Mouse (Mus musculus): ENCODE results near the gene Gckr. TPM values are rescaled to one million over a fixed set of nuclear protein-coding genes. Genes with fewer than 3 reads are reported as not detected.

Gckr gene
- total and polyA plus RNA-seq, 3 experiments: not detected

DNA sequence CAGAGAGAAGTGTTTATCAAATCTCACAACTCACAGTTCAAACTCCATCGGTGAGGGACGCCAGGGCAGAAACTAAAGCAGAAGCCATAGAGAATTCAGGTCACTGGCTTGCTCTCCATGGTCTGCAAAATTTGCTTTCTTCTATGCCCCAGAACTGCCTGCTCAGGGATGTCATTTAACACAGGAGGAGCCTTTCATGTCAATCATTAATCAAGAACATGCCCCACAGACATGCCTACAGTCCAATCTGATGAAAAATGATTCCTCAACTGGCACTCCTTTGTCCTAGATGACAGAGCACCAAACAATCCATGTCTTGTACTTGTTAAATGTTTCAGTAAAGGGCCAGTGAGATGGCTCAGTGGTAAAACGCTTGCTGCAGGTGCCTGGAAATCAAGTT is 25.5 kb downstream of the Gckr start:
- peaks cover 8% of the 10 kb centered on the region for H3K9me3 ChIP-seq (replicated peaks; ENCODE audit: low read length)

DNA sequence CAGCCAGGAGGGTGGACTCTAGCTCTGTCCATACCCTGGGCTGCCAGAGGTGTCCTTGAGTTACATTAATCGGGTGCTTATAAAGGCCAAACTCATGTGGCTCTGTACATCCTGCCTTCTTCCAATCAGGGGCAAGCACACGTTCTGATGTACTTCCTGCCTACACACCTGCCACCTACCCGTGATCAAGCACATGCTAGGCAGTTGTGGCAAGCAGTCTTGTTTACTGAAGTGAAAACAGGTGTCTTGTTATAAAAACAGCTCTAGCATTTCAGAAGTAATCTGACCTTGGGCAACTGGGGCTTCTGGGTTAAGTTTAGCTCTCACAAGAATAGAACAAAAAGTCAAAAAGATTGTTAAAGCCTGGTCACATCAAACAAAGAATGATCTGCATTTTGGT is 26.8 kb downstream of the Gckr start:
- dilution Hi-C loops (cut with MboI; ENCODE audit: extremely low pct_ligation_motif_present, extremely low pct_unique_long_range_greater_than_20kb, low sequenced_read_pairs) (no loop called here), in situ Hi-C loops (cut with MboI; ENCODE audit: low pct_ligation_motif_present, low pct_unique_long_range_greater_than_20kb, low sequenced_read_pairs) (no loop called here)
- no peaks in the 10 kb centered on the region for H3K4me1 ChIP-seq (ENCODE audit: control insufficient read depth in 1 of 2, insufficient read depth in 2 of 2)
- H3K79me2 ChIP-seq (replicated peaks; ENCODE audit: control insufficient read depth, extremely low read depth, insufficient read depth, poor library complexity, severe bottlenecking): no peaks in the 10 kb centered on the region
- no peak overlapping the region for H3K4me2 ChIP-seq (ENCODE audit: insufficient read depth, low read depth, poor library complexity, severe bottlenecking)
- TF ChIP-seq ZKSCAN1 (IDR thresholded peaks at IDR 0.05; ENCODE audit: borderline replicate concordance, low read depth, low read length) (no peak), RCOR1 (conservative IDR thresholded peaks at IDR 0.05; ENCODE audit: low read depth, low read length) (no peak), BHLHE40 (IDR thresholded peaks at IDR 0.05; ENCODE audit: low read depth, low read length) (no peak), MXI1 (IDR thresholded peaks at IDR 0.05; ENCODE audit: low read depth, low read length) (no peak), MEF2A (IDR thresholded peaks at IDR 0.05; ENCODE audit: borderline replicate concordance, low read depth, low read length) (no peak), USF2 (conservative IDR thresholded peaks at IDR 0.05; ENCODE audit: low read depth, low read length) (no peak), POLR2AphosphoS2 (IDR thresholded peaks at IDR 0.05; ENCODE audit: low read depth, low read length) (no peak), RAD21 (IDR thresholded peaks at IDR 0.05; ENCODE audit: low read depth, low read length) (no peak), MAZ (IDR thresholded peaks at IDR 0.05; ENCODE audit: low read depth, low read length) (no peak), SMC3 (IDR thresholded peaks at IDR 0.05; ENCODE audit: low read depth, low read length) (no peak), SIN3A (IDR thresholded peaks at IDR 0.05; ENCODE audit: low read length) (no peak), IRF4 (IDR thresholded peaks at IDR 0.05; ENCODE audit: low read depth, low read length) (no peak), UBTF (IDR thresholded peaks at IDR 0.05; ENCODE audit: low read depth, low read length) (no peak), POLR2A (IDR thresholded peaks at IDR 0.05; ENCODE audit: low read depth, low read length) (no peak), MAX (IDR thresholded peaks at IDR 0.05; ENCODE audit: low read length) (no peak), HCFC1 (IDR thresholded peaks at IDR 0.05; ENCODE audit: low read depth, low read length) (no peak), ELF1 (IDR thresholded peaks at IDR 0.05; ENCODE audit: low read depth, low read length) (no peak), MYC (IDR thresholded peaks at IDR 0.05; ENCODE audit: low read depth, low read length) (no peak)
- no peak overlapping the region for H3K4me3 ChIP-seq (replicated peaks in 1 of 3; ENCODE audit: low read depth in 2 of 3, low read length in 2 of 3, poor library complexity in 1 of 3)
- H3K27me3 ChIP-seq (replicated peaks): peaks cover 32% of the 10 kb centered on the region
- no peak overlapping the region for H3K27ac ChIP-seq (ENCODE audit: insufficient read depth, low read depth)
- H3K9me3 ChIP-seq (replicated peaks; ENCODE audit: low read length): peaks cover 8% of the 10 kb centered on the region
- no peak for DNase-seq (ENCODE audit: extremely low read depth)
- no peak overlapping the region for H3K9ac ChIP-seq (ENCODE audit: insufficient read depth, low read depth)
- H3K36me3 ChIP-seq (replicated peaks in 1 of 2; ENCODE audit: control insufficient read depth in 1 of 2, insufficient read depth in 1 of 2, low read length in 1 of 2): no peaks in the 10 kb centered on the region

More for the DNA sequence above, 25.5 kb downstream of the Gckr start:
- DNase-seq (ENCODE audit: extremely low read depth): no peak
- H3K36me3 ChIP-seq (replicated peaks in 1 of 2; ENCODE audit: control insufficient read depth in 1 of 2, insufficient read depth in 1 of 2, low read length in 1 of 2): no peaks in the 10 kb centered on the region
- no peak overlapping the region for H3K4me3 ChIP-seq (replicated peaks in 1 of 3; ENCODE audit: low read depth in 2 of 3, low read length in 2 of 3, poor library complexity in 1 of 3)
- H3K9ac ChIP-seq (ENCODE audit: insufficient read depth, low read depth): no peak overlapping the region
- in situ Hi-C loops (cut with MboI; ENCODE audit: low pct_ligation_motif_present, low pct_unique_long_range_greater_than_20kb, low sequenced_read_pairs) (no loop called here), dilution Hi-C loops (cut with MboI; ENCODE audit: extremely low pct_ligation_motif_present, extremely low pct_unique_long_range_greater_than_20kb, low sequenced_read_pairs) (no loop called here)
- H3K27me3 ChIP-seq (replicated peaks): peaks cover 28% of the 10 kb centered on the region
- no peak overlapping the region for H3K27ac ChIP-seq (ENCODE audit: insufficient read depth, low read depth)
- no peaks in the 10 kb centered on the region for H3K79me2 ChIP-seq (replicated peaks; ENCODE audit: control insufficient read depth, extremely low read depth, insufficient read depth, poor library complexity, severe bottlenecking)
- TF ChIP-seq MYC (IDR thresholded peaks at IDR 0.05; ENCODE audit: low read depth, low read length) (no peak), ETS1 (conservative IDR thresholded peaks at IDR 0.05; ENCODE audit: low read depth, low read length) (no peak), TBP (conservative IDR thresholded peaks at IDR 0.05; ENCODE audit: low read depth, low read length) (no peak), PAX5 (IDR thresholded peaks at IDR 0.05; ENCODE audit: low read length) (no peak), POLR2AphosphoS2 (IDR thresholded peaks at IDR 0.05; ENCODE audit: low read depth, low read length) (no peak), JUN (IDR thresholded peaks at IDR 0.05; ENCODE audit: insufficient read depth, low read depth, low read length) (no peak), ELF1 (IDR thresholded peaks at IDR 0.05; ENCODE audit: low read depth, low read length) (no peak), BHLHE40 (IDR thresholded peaks at IDR 0.05; ENCODE audit: low read depth, low read length) (no peak), ZKSCAN1 (IDR thresholded peaks at IDR 0.05; ENCODE audit: borderline replicate concordance, low read depth, low read length) (no peak), ZNF384 (IDR thresholded peaks at IDR 0.05; ENCODE audit: low read depth, low read length) (no peak), MEF2A (IDR thresholded peaks at IDR 0.05; ENCODE audit: borderline replicate concordance, low read depth, low read length) (no peak), CHD2 (IDR thresholded peaks at IDR 0.05; ENCODE audit: low read length) (no peak), MAX (IDR thresholded peaks at IDR 0.05; ENCODE audit: low read length) (no peak)
- no peak overlapping the region for H3K4me2 ChIP-seq (ENCODE audit: insufficient read depth, low read depth, poor library complexity, severe bottlenecking)
- H3K4me1 ChIP-seq (ENCODE audit: control insufficient read depth in 1 of 2, insufficient read depth in 2 of 2): no peaks in the 10 kb centered on the region

All from CH12.LX (cell line).